Mouse (Mus musculus): ENCODE data around the gene Bsg. TPM values are rescaled to one million over a fixed set of nuclear protein-coding genes. Genes with fewer than 3 reads are reported as not detected.
A peak's percentile ranks its signal among the peaks of the same experiment; 100 is the strongest.

Gene Bsg
- polyA plus RNA-seq, 1 experiment from 2014 or later, result 588 TPM

DNA sequence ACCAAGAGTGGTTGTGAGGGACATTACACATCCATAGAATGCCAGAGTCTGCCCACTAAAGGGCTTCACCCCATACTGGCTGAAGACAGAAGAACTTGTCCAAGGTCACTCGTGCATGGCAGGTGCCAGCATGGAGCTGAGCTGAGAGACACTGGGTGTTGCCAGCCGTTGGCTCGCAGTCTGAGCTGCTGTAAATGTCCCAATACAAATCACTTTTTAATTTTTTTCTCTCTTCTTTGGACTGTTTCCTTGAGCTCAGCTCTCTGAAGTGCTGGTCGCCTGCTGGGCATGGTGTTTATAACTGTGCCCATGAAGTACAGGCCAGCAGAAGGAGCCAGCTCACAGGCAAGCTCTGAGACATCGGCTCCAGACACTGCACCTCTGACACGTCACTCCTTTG lies 18.8 kb downstream of the Bsg start:
- Histone ChIP-seq H3K4me1 (no peaks in the 10 kb centered on the region), H3K27ac (replicated peaks) (no peak overlapping the region), H3K4me2 (replicated peaks) (no peak overlapping the region), H3K9ac (replicated peaks) (no peak overlapping the region), H3K27me3 (peaks cover 26% of the 10 kb centered on the region), H3K9me3 (no peaks in the 10 kb centered on the region), H3K36me3 (0 out of 2 replicates have a peak, but pooled peaks cover 3% of the 10 kb centered on the region), H3K4me3 (no peak overlapping the region)
- no peak for ATAC-seq (ENCODE audit: low FRiP score, low read depth)
- WGBS, result 61% methylated on average over 6 of the region's 6 CpGs

DNA sequence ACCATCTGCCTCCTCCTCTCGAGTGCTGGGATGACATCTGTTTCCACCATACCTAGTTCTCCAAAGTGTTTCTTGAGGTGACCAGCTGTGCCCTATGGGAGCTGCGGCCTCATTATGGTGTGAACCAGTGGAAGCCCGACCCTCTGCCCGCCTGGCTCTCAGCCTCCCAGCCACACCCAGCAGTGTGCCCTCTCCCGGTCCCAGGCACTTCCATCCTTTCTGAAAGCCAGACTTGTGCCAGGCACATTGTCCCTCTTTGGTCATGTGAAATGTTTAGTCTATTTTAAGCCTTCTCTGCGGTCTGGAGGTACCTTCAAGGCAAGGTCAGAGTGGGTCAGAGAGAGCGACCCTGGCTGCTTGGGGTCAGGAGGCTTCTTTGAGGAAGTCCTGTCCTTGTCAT lies 19.4 kb downstream of the Bsg start:
- Histone ChIP-seq H3K9ac (replicated peaks) (no peak overlapping the region), H3K27ac (replicated peaks) (no peak overlapping the region), H3K27me3 (peaks cover 19% of the 10 kb centered on the region), H3K36me3 (0 out of 2 replicates have a peak, but pooled peaks cover 3% of the 10 kb centered on the region), H3K4me3 (no peak overlapping the region), H3K9me3 (no peaks in the 10 kb centered on the region), H3K4me1 (no peaks in the 10 kb centered on the region), H3K4me2 (replicated peaks) (no peak overlapping the region)
- ATAC-seq (ENCODE audit: low FRiP score, low read depth), result no peak
- WGBS, result 89% methylated on average over 7 of the region's 7 CpGs

DNA sequence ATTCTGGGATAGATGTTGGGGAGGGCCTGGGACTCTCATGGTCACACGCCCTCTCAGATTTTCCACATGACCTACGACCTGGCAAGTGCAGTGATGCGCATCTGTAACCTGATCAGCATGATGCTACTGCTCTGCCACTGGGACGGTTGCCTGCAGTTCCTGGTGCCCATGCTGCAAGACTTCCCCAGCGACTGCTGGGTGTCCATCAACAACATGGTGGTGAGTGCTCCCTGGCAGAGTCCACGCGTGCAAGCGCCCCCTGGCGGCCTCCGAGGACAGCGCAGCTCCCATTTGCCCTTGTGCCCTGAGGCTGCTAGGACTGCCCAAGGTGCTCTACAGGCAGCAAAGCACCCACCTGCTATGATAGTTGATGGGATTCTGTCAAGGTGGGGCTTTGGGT lies 21.8 kb downstream of the Bsg start:
- Histone ChIP-seq H3K27ac (replicated peaks) (no peak overlapping the region), H3K9me3 (no peaks in the 10 kb centered on the region), H3K36me3 (0 out of 2 replicates have a peak, but pooled peaks cover 3% of the 10 kb centered on the region), H3K4me3 (no peak overlapping the region), H3K9ac (replicated peaks) (no peak overlapping the region), H3K4me1 (no peaks in the 10 kb centered on the region), H3K4me2 (replicated peaks) (no peak overlapping the region), H3K27me3 (no peaks in the 10 kb centered on the region; the same call in 1 of the 2 replicates)
- WGBS, result 35% methylated on average over 11 of the region's 11 CpGs
- ATAC-seq (ENCODE audit: low FRiP score, low read depth), result 0 out of 2 replicates have a peak, but pooled peaks have one; percentile 38

DNA sequence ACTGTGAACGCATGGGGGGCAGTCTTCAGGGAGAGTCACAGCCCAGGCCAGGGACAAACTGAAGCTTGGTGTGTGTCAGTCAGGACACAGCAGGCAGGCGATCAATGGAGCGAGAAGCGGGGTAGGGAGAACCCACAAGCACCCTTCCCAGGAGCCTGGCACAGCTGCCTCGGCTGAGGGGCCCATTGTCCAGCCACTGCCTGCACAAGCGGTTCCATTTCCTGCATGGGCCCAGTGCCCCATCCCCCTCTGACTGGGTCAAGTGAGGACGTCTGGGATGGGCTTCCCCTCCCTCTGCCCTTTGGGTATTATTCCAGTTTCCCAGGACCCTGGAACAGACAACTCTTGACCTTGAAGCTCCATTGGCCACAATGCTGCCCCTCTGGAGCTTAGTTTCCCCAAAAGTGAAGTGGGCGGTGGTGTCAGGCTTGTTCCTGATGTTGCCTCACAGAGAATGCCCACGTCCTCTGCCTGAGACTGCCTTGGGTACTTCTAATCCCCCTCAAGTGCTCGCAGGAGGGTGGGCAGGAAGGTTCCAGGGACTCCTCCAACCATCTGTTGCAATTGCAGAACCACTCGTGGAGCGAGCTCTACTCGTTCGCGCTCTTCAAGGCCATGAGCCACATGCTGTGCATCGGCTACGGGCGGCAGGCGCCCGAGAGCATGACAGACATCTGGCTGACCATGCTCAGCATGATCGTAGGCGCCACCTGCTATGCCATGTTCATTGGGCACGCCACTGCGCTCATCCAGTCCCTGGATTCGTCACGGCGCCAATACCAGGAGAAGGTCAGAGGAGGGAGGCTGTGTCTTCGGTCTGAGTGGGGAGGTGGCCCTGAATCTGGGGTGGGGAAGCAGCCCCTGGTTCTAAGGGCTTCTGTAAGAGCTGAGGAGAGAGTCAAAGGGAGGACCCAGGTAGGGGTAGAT lies 24.3 kb downstream of the Bsg start:
- H3K36me3 ChIP-seq, result peaks cover 4% of the 10 kb centered on the region; the same call in 1 of the 2 replicates
- no peak overlapping the region for H3K4me3 ChIP-seq
- no peak overlapping the region for H3K27ac ChIP-seq (replicated peaks)
- no peak overlapping the region for H3K9ac ChIP-seq (replicated peaks)
- WGBS, result 73% methylated on average over 28 of the region's 28 CpGs
- H3K9me3 ChIP-seq, result peaks cover 4% of the 10 kb centered on the region; the same call in 1 of the 2 replicates
- H3K4me2 ChIP-seq (replicated peaks), result no peak overlapping the region
- H3K4me1 ChIP-seq, result no peaks in the 10 kb centered on the region
- no peak for ATAC-seq (ENCODE audit: low FRiP score, low read depth)
- H3K27me3 ChIP-seq, result no peaks in the 10 kb centered on the region; the same call in 1 of the 2 replicates

DNA sequence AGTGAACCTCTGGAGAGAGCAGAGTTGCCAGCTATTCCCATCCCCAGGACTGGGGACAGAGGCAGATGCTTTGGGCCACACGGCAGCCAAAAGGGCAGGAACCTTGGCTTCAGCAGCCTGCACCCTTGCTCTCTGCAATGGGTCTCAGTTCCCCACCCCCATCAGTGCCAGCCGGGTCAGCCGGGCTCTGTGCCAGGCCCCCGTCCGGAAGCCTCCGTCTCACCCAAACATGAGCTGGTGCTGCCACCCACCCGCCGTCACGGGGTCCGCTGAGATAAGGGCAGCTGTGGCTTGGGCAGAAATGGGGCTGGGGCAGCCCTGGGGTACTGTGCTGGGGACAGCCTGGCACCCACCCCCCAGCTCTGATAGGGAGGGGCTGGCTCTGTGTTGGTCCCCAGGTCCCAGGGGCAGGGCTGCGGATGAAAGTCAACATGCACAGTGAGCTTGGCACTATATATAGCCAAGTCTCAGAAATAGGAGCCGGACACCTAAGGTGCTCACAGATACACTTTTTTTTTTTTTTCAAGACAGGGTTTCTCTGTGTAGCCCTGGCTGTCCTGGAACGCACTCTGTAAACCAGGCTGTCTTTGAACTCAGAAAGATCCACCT lies 25.2 kb downstream of the Bsg start:
- H3K4me1 ChIP-seq, result no peaks in the 10 kb centered on the region
- WGBS, result 84% methylated on average over 13 of the region's 13 CpGs
- no peak overlapping the region for H3K27ac ChIP-seq (replicated peaks)
- H3K36me3 ChIP-seq, result peaks cover 13% of the 10 kb centered on the region
- no peak for ATAC-seq (ENCODE audit: low FRiP score, low read depth)
- H3K4me3 ChIP-seq, result no peak overlapping the region
- no peaks in the 10 kb centered on the region; the same call in 1 of the 2 replicates for H3K27me3 ChIP-seq
- H3K9me3 ChIP-seq, result peaks cover 4% of the 10 kb centered on the region; the same call in 1 of the 2 replicates
- H3K9ac ChIP-seq (replicated peaks), result no peak overlapping the region
- H3K4me2 ChIP-seq (replicated peaks), result no peak overlapping the region

DNA sequence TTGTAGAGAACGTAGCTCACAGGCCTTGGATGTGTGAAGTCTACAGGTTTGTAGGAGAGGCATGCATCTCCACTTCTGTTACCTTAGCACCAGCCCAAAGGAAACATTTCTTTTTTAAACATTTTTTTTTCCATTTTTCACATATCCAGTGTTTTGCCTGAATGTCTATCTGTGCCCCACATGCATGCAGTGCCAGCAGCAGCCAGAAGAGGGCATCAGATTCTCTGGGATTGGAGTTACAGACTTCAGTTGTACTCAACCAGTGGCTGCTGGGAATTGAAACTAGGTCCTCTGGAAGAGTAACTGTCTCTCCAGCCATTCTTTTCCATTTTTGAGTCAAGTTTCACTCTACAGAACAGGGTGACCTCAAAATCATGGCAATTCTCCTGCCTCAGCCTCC lies 28.2 kb downstream of the Bsg start:
- peaks cover 40% of the 10 kb centered on the region for H3K36me3 ChIP-seq
- H3K27me3 ChIP-seq, result peaks cover 19% of the 10 kb centered on the region
- no peak overlapping the region for H3K4me3 ChIP-seq
- H3K9me3 ChIP-seq, result peaks cover 4% of the 10 kb centered on the region; the same call in 1 of the 2 replicates
- H3K27ac ChIP-seq (replicated peaks), result no peak overlapping the region
- H3K4me1 ChIP-seq, result no peaks in the 10 kb centered on the region
- 92% methylated on average over 1 of the region's 1 CpGs for WGBS
- H3K9ac ChIP-seq (replicated peaks), result no peak overlapping the region
- no peak overlapping the region for H3K4me2 ChIP-seq (replicated peaks)
- no peak for ATAC-seq (ENCODE audit: low FRiP score, low read depth)

DNA sequence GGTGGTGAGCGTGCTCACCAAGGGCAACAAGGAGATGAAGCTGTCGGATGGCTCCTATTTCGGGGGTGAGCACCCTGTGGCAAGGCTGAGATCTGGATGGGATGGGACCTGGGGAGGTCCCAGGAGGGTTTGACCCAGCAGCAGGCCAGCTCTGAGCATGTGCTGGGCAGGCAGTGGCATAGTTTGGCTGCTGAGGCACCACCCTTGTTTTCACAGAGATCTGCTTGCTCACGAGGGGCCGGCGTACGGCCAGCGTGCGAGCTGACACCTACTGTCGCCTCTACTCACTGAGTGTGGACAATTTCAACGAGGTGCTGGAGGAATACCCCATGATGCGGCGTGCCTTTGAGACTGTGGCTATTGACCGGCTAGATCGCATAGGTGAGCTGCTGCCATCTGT lies 29.6 kb downstream of the Bsg start:
- Histone ChIP-seq H3K9me3 (peaks cover 6% of the 10 kb centered on the region), H3K27me3 (peaks cover 19% of the 10 kb centered on the region), H3K9ac (replicated peaks) (no peak overlapping the region), H3K4me2 (replicated peaks) (no peak overlapping the region), H3K4me1 (no peaks in the 10 kb centered on the region), H3K27ac (replicated peaks) (no peak overlapping the region), H3K4me3 (no peak overlapping the region), H3K36me3 (peaks cover 52% of the 10 kb centered on the region)
- 95% methylated on average over 15 of the region's 15 CpGs for WGBS
- no peak for ATAC-seq (ENCODE audit: low FRiP score, low read depth)

DNA sequence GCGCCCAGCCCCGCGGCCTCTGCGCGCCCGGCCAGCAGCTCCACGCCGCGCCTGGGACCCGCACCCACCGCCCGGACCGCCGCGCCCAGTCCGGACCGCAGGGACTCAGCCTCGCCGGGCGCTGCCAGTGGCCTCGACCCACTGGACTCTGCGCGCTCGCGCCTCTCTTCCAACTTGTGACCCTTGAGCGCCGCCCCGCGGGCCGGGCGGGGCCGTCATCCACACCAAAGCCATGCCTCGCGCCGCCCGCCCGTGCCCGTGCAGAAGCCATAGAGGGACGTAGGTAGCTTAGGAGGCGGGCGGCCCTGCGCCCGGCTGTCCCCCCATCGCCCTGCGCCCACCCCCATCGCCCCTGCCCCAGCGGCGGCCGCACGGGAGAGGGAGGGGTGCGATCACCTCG lies 31.1 kb downstream of the Bsg start:
- no peak overlapping the region for H3K9ac ChIP-seq (replicated peaks)
- peaks cover 19% of the 10 kb centered on the region for H3K27me3 ChIP-seq
- H3K4me3 ChIP-seq, result no peak overlapping the region
- WGBS, result 33% methylated on average over 41 of the region's 52 CpGs
- H3K4me2 ChIP-seq (replicated peaks), result 0 out of 2 replicates have a peak overlapping the region, but pooled peaks have one; percentile 0
- no peaks in the 10 kb centered on the region for H3K4me1 ChIP-seq
- H3K9me3 ChIP-seq, result peaks cover 15% of the 10 kb centered on the region
- H3K27ac ChIP-seq (replicated peaks), result no peak overlapping the region
- peaks cover 67% of the 10 kb centered on the region for H3K36me3 ChIP-seq
- peak; percentile 45; the same call in 1 of the 2 replicates for ATAC-seq (ENCODE audit: low FRiP score, low read depth)

DNA sequence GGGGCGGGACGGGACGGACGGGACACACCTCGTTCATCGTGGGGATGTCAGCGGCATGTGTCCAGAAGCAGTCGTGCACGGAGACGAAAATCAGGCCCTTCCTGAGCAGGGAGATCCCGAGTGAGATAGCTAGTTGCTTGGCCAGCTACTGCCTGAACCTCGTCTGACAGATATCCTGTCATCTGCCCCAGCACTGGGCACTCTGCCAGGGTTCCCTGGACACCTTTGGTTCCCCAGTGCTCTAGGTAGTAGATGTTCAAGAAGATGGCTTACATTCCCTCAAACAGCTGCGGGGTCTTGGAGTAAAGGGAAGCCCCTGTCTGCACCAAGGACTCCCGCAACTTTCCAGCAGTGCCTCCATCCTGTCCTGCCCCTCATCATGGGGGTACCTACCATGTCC lies 32.4 kb downstream of the Bsg start:
- no peak overlapping the region for H3K9ac ChIP-seq (replicated peaks)
- H3K4me2 ChIP-seq (replicated peaks), result no peak overlapping the region
- no peak overlapping the region for H3K4me3 ChIP-seq
- H3K9me3 ChIP-seq, result peaks cover 17% of the 10 kb centered on the region
- H3K27me3 ChIP-seq, result peaks cover 19% of the 10 kb centered on the region
- H3K27ac ChIP-seq (replicated peaks), result no peak overlapping the region
- ATAC-seq (ENCODE audit: low FRiP score, low read depth), result no peak
- 94% methylated on average over 12 of the region's 14 CpGs for WGBS
- H3K4me1 ChIP-seq, result peaks cover 3% of the 10 kb centered on the region; the same call in 1 of the 2 replicates
- H3K36me3 ChIP-seq, result peaks cover 81% of the 10 kb centered on the region

DNA sequence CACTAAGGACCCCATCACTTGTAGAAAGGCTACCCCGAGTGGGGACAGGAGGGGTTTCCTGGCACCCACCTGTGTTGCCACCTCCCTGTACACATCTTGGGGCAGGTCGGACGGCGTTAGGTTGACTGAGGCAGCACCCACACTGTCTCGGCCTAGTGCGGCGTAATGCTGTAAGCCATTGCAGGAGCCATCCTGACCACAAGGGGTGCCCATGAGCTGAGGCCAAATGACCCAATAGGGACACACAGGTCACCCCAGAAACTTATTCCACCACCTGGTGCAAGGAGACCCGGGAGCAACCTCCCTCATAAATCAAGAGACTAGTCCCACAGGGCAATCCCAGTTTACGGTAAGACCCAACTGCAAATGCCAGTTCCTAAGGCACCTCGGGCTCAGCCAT lies 34.0 kb downstream of the Bsg start:
- Histone ChIP-seq H3K4me3 (no peak overlapping the region), H3K36me3 (peaks cover 94% of the 10 kb centered on the region)
- 82% methylated on average over 10 of the region's 10 CpGs for WGBS

DNA sequence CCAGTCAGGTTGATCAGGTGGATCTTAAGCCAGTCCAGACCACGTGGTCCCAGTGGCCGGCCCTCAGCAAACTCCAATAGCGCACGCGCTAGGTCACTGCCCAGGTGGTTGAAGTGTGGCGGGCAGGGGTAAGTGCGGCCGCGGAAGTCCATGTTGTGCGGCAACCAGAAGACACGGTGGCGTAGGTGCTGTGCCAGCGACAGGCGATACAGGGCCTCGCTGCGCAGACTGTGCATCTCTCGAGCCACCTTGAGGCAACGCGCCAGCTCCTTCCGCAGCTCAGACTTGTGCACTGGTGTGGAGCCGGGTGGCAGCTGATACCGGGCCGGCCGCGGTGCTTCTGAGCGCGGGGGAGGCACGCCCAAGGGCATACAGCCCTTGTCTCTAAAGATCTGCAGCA lies 34.9 kb downstream of the Bsg start:
- Histone ChIP-seq H3K9ac (replicated peaks) (no peak overlapping the region), H3K4me3 (no peak overlapping the region), H3K4me2 (replicated peaks) (no peak overlapping the region), H3K9me3 (peaks cover 13% of the 10 kb centered on the region), H3K4me1 (peaks cover 3% of the 10 kb centered on the region; the same call in 1 of the 2 replicates), H3K27ac (replicated peaks) (no peak overlapping the region), H3K27me3 (peaks cover 19% of the 10 kb centered on the region), H3K36me3 (peaks cover 97% of the 10 kb centered on the region)
- ATAC-seq (ENCODE audit: low FRiP score, low read depth), result no peak
- 96% methylated on average over 28 of the region's 28 CpGs for WGBS

More for the DNA sequence above, 34.0 kb downstream of the Bsg start:
- H3K4me1 ChIP-seq, result peaks cover 3% of the 10 kb centered on the region; the same call in 1 of the 2 replicates
- ATAC-seq (ENCODE audit: low FRiP score, low read depth), result no peak
- H3K9ac ChIP-seq (replicated peaks), result no peak overlapping the region
- no peak overlapping the region for H3K4me2 ChIP-seq (replicated peaks)
- no peak overlapping the region for H3K27ac ChIP-seq (replicated peaks)
- H3K27me3 ChIP-seq, result peaks cover 19% of the 10 kb centered on the region
- peaks cover 13% of the 10 kb centered on the region for H3K9me3 ChIP-seq

DNA sequence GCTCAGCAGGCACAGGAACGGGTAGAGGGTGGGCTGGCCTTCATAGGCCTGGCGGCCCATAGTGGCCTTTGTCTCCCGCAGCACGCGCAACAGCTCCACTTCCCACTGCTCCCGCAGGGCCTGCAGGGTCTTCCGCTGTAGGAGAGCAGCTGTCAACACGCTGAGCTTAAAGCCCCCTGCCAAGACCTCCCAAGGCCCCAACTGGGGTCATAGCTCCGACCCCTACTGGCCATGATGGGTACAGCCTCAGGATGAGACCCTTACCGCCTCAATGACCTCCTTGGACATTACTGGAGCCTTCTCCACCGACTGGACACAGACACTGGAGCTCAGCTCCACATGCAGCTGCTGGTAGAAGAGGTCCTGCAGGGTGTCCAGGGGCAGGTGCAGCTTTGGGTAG lies 36.6 kb downstream of the Bsg start:
- Histone ChIP-seq H3K36me3 (peaks cover 86% of the 10 kb centered on the region), H3K27ac (replicated peaks) (no peak overlapping the region)
- ATAC-seq (ENCODE audit: low FRiP score, low read depth), result 0 out of 2 replicates have a peak, but pooled peaks have one; percentile 32

More for the DNA sequence above, 36.6 kb downstream of the Bsg start:
- no peak overlapping the region for H3K4me2 ChIP-seq (replicated peaks)
- H3K4me1 ChIP-seq, result peaks cover 9% of the 10 kb centered on the region
- H3K9ac ChIP-seq (replicated peaks), result no peak overlapping the region
- H3K4me3 ChIP-seq, result no peak overlapping the region
- peaks cover 13% of the 10 kb centered on the region for H3K9me3 ChIP-seq
- peaks cover 5% of the 10 kb centered on the region for H3K27me3 ChIP-seq
- WGBS, result 52% methylated on average over 11 of the region's 11 CpGs
